Mouse (Mus musculus): Measurements from ENCODE around the gene Cyp2j5. TPM values are rescaled to one million over a fixed set of nuclear protein-coding genes. Genes with fewer than 3 reads are reported as not detected.

Cyp2j5 gene
- polyA plus RNA-seq (2014; fragmentation: Nextera tagmentation; extraction: Ambion mirVana), result not detected in 2 replicates

GRCm38 (mm10) chr4:96663991-96664390 is at the start of gene Cyp2j5:
Cyp2j5 (minus strand) TSS chr4:96664154.
- DNase-seq (no peak), ATAC-seq (ENCODE audit: low FRiP score, low TSS enrichment) (no peak)
- H3K9me3 ChIP-seq (ENCODE audit: control insufficient read depth, low read length), result no peaks in the 10 kb centered on the region
- no peak within 1 kb of the TSS for H3K9ac ChIP-seq (replicated peaks; ENCODE audit: low read length)
- H3K36me3 ChIP-seq (ENCODE audit: control insufficient read depth, insufficient read depth, low read length), result no peaks in the 10 kb centered on the region
- no peak within 1 kb of the TSS for H3K4me3 ChIP-seq (replicated peaks; ENCODE audit: low read depth, low read length)
- WGBS, result 99% methylated on average over 2 of the region's 2 CpGs
- H3K4me1 ChIP-seq (ENCODE audit: control insufficient read depth, insufficient read depth, low read length), result no peaks in the 10 kb centered on the region
- no peak within 1 kb of the TSS for H3K4me2 ChIP-seq (ENCODE audit: low read length)
- no peaks in the 10 kb centered on the region for H3K27me3 ChIP-seq (ENCODE audit: control insufficient read depth, insufficient read depth, low read length)
- H3K27ac ChIP-seq (replicated peaks; ENCODE audit: low read depth, low read length), result no peak within 1 kb of the TSS

GRCm38 (mm10) chr4:96705281-96705951 is 41.5 kb upstream of the Cyp2j5 start:
- Histone ChIP-seq H3K4me2 (ENCODE audit: low read length) (no peak overlapping the region), H3K27me3 (ENCODE audit: control insufficient read depth, insufficient read depth, low read length) (no peaks in the 10 kb centered on the region), H3K27ac (replicated peaks; ENCODE audit: low read depth, low read length) (no peak overlapping the region), H3K9ac (replicated peaks; ENCODE audit: low read length) (no peak overlapping the region), H3K4me1 (ENCODE audit: control insufficient read depth, insufficient read depth, low read length) (no peaks in the 10 kb centered on the region), H3K4me3 (replicated peaks; ENCODE audit: low read depth, low read length) (no peak overlapping the region), H3K9me3 (ENCODE audit: control insufficient read depth, low read length) (no peaks in the 10 kb centered on the region), H3K36me3 (ENCODE audit: control insufficient read depth, insufficient read depth, low read length) (no peaks in the 10 kb centered on the region)
- DNase-seq (peak; percentile 85), ATAC-seq (ENCODE audit: low FRiP score, low TSS enrichment) (no peak; the same call in 1 of the 2 replicates)
- 57% methylated on average over 2 of the region's 2 CpGs for WGBS

- no peak overlapping the region for H3K9ac ChIP-seq (replicated peaks; ENCODE audit: low read length)
- no peaks in the 10 kb centered on the region for H3K27me3 ChIP-seq (ENCODE audit: control insufficient read depth, insufficient read depth, low read length)
- no peak overlapping the region for H3K4me2 ChIP-seq (ENCODE audit: low read length)
- H3K27ac ChIP-seq (replicated peaks; ENCODE audit: low read depth, low read length), result peak overlapping the region; percentile 62; the same call in 1 of the 2 replicates
- peak; percentile 39 for DNase-seq
- ATAC-seq (ENCODE audit: low FRiP score, low TSS enrichment), result no peak; the same call in 1 of the 2 replicates
- H3K9me3 ChIP-seq (ENCODE audit: control insufficient read depth, low read length), result no peaks in the 10 kb centered on the region
- no peaks in the 10 kb centered on the region for H3K36me3 ChIP-seq (ENCODE audit: control insufficient read depth, insufficient read depth, low read length)
- H3K4me3 ChIP-seq (replicated peaks; ENCODE audit: low read depth, low read length), result no peak overlapping the region
- peaks cover 13% of the 10 kb centered on the region; the same call in 1 of the 2 replicates for H3K4me1 ChIP-seq (ENCODE audit: control insufficient read depth, insufficient read depth, low read length)
- 65% methylated on average over 5 of the region's 5 CpGs for WGBS
These were observed 34.2 kb upstream of the Cyp2j5 start for GRCm38 (mm10) chr4:96698218-96698561.

GRCm38 (mm10) chr4:96697511-96698217 is 33.7 kb upstream of the Cyp2j5 start:
- WGBS, result 59% methylated on average over 15 of the region's 15 CpGs
- no peak overlapping the region for H3K9ac ChIP-seq (replicated peaks; ENCODE audit: low read length)
- H3K4me3 ChIP-seq (replicated peaks; ENCODE audit: low read depth, low read length), result no peak overlapping the region
- peak overlapping the region; percentile 62 for H3K27ac ChIP-seq (replicated peaks; ENCODE audit: low read depth, low read length)
- no peaks in the 10 kb centered on the region for H3K36me3 ChIP-seq (ENCODE audit: control insufficient read depth, insufficient read depth, low read length)
- no peaks in the 10 kb centered on the region for H3K27me3 ChIP-seq (ENCODE audit: control insufficient read depth, insufficient read depth, low read length)
- H3K4me1 ChIP-seq (ENCODE audit: control insufficient read depth, insufficient read depth, low read length), result peaks cover 13% of the 10 kb centered on the region; the same call in 1 of the 2 replicates
- H3K4me2 ChIP-seq (ENCODE audit: low read length), result no peak overlapping the region
- H3K9me3 ChIP-seq (ENCODE audit: control insufficient read depth, low read length), result no peaks in the 10 kb centered on the region
- peak; percentile 64 for DNase-seq
- peak; percentile 73 for ATAC-seq (ENCODE audit: low FRiP score, low TSS enrichment)

- WGBS, result 42% methylated on average over 13 of the region's 13 CpGs
- H3K27me3 ChIP-seq (ENCODE audit: control insufficient read depth, insufficient read depth, low read length), result no peaks in the 10 kb centered on the region
These were observed 32.8 kb upstream of the Cyp2j5 start for GRCm38 (mm10) chr4:96696614-96697360.

GRCm38 (mm10) chr4:96687358-96687803 is 23.4 kb upstream of the Cyp2j5 start:
- H3K36me3 ChIP-seq (ENCODE audit: control insufficient read depth, insufficient read depth, low read length), result no peaks in the 10 kb centered on the region
- no peak overlapping the region for H3K27ac ChIP-seq (replicated peaks; ENCODE audit: low read depth, low read length)
- WGBS, result 41% methylated on average over 2 of the region's 2 CpGs
- H3K4me3 ChIP-seq (replicated peaks; ENCODE audit: low read depth, low read length), result no peak overlapping the region
- H3K4me1 ChIP-seq (ENCODE audit: control insufficient read depth, insufficient read depth, low read length), result no peaks in the 10 kb centered on the region
- H3K9ac ChIP-seq (replicated peaks; ENCODE audit: low read length), result no peak overlapping the region
- no peaks in the 10 kb centered on the region for H3K9me3 ChIP-seq (ENCODE audit: control insufficient read depth, low read length)
- DNase-seq (peak; percentile 54), ATAC-seq (ENCODE audit: low FRiP score, low TSS enrichment) (peak; percentile 64; the same call in 1 of the 2 replicates)
- no peak overlapping the region for H3K4me2 ChIP-seq (ENCODE audit: low read length)
- H3K27me3 ChIP-seq (ENCODE audit: control insufficient read depth, insufficient read depth, low read length), result no peaks in the 10 kb centered on the region

More at GRCm38 (mm10) chr4:96696614-96697360, 32.8 kb upstream of the Cyp2j5 start:
- Histone ChIP-seq H3K36me3 (ENCODE audit: control insufficient read depth, insufficient read depth, low read length) (no peaks in the 10 kb centered on the region), H3K9ac (replicated peaks; ENCODE audit: low read length) (no peak overlapping the region), H3K27ac (replicated peaks; ENCODE audit: low read depth, low read length) (peak overlapping the region; percentile 27; the same call in 1 of the 2 replicates), H3K9me3 (ENCODE audit: control insufficient read depth, low read length) (no peaks in the 10 kb centered on the region), H3K4me1 (ENCODE audit: control insufficient read depth, insufficient read depth, low read length) (peaks cover 13% of the 10 kb centered on the region; the same call in 1 of the 2 replicates), H3K4me3 (replicated peaks; ENCODE audit: low read depth, low read length) (no peak overlapping the region), H3K4me2 (ENCODE audit: low read length) (peak overlapping the region; percentile 30; the same call in 1 of the 2 replicates)
- peak; percentile 92 for DNase-seq
- ATAC-seq (ENCODE audit: low FRiP score, low TSS enrichment), result peak; percentile 70

- H3K4me3 ChIP-seq (replicated peaks; ENCODE audit: low read depth, low read length), result no peak overlapping the region
- no peaks in the 10 kb centered on the region for H3K4me1 ChIP-seq (ENCODE audit: control insufficient read depth, insufficient read depth, low read length)
- H3K4me2 ChIP-seq (ENCODE audit: low read length), result no peak overlapping the region
- WGBS, result 34% methylated on average over 2 of the region's 2 CpGs
- ATAC-seq (ENCODE audit: low FRiP score, low TSS enrichment) (no peak), DNase-seq (peak; percentile 76)
- H3K9ac ChIP-seq (replicated peaks; ENCODE audit: low read length), result no peak overlapping the region
- no peaks in the 10 kb centered on the region for H3K9me3 ChIP-seq (ENCODE audit: control insufficient read depth, low read length)
- H3K27ac ChIP-seq (replicated peaks; ENCODE audit: low read depth, low read length), result no peak overlapping the region
- H3K27me3 ChIP-seq (ENCODE audit: control insufficient read depth, insufficient read depth, low read length), result no peaks in the 10 kb centered on the region
- H3K36me3 ChIP-seq (ENCODE audit: control insufficient read depth, insufficient read depth, low read length), result no peaks in the 10 kb centered on the region
These were observed 19.5 kb upstream of the Cyp2j5 start for GRCm38 (mm10) chr4:96683474-96683873.

GRCm38 (mm10) chr4:96680966-96681365 is 17.0 kb upstream of the Cyp2j5 start:
- H3K9me3 ChIP-seq (ENCODE audit: control insufficient read depth, low read length), result no peaks in the 10 kb centered on the region
- no peak overlapping the region for H3K9ac ChIP-seq (replicated peaks; ENCODE audit: low read length)
- no peak overlapping the region for H3K27ac ChIP-seq (replicated peaks; ENCODE audit: low read depth, low read length)
- no peaks in the 10 kb centered on the region for H3K27me3 ChIP-seq (ENCODE audit: control insufficient read depth, insufficient read depth, low read length)
- ATAC-seq (ENCODE audit: low FRiP score, low TSS enrichment), result no peak
- DNase-seq, result no peak
- H3K36me3 ChIP-seq (ENCODE audit: control insufficient read depth, insufficient read depth, low read length), result no peaks in the 10 kb centered on the region
- no peaks in the 10 kb centered on the region for H3K4me1 ChIP-seq (ENCODE audit: control insufficient read depth, insufficient read depth, low read length)
- H3K4me2 ChIP-seq (ENCODE audit: low read length), result no peak overlapping the region
- no peak overlapping the region for H3K4me3 ChIP-seq (replicated peaks; ENCODE audit: low read depth, low read length)
